Mouse (Mus musculus): ENCODE data around the gene Chp1.
"Not testable (repeated sequence)": the region's sequence is repeated elsewhere in the genome, so short reads cannot be mapped to it uniquely, and the experiment has no call there.

The Chp1 gene

DNA sequence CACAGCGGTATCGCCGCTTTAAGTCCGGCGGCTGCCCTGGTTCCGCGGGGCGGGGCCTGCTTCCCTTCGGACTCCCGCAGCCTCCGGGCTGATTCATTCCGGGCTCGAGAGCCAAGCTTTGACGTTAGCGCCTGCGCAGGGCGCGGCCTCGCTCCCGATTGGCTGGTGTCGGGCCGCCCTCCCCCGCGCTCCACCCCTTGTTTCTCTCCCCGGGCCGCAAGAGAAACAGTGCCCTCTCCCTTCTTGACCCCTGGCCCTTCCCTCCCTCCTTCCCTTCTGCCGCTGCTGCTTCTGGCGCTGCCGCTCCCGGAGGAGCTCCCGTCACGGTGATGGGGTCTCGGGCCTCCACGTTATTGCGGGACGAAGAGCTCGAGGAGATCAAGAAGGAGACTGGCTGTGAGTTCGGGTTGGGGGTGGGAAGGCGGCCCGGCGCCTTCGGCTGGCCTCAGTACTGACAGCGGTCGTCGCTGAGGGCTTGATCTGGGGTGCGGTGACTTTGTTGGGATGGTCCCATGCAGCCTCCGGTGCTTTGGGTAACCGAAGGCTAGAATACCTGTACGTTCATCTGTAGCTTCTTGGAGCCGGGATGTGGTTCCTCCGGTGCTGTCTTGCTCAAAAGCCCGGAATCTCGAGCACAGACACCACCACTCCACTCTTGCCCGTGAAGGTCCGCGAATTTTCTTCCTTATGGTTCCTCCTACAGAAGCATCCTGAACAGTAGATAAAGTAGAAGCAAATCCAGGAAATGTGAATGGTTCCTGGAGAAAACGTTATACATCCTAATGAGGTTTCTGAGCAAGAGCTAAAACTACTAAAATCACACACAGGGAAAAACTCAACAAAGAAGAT lies at the start of gene Chp1, which contains the start of gene Exd1:
Gene Chp1, plus strand, starts transcription at position 176 of the 849 bp plus-strand sequence.
Gene Exd1, minus strand, starts transcription at position 106 of the 849 bp plus-strand sequence.
- peak; percentile 96 for DNase-seq (ENCODE audit: low read depth)

DNA sequence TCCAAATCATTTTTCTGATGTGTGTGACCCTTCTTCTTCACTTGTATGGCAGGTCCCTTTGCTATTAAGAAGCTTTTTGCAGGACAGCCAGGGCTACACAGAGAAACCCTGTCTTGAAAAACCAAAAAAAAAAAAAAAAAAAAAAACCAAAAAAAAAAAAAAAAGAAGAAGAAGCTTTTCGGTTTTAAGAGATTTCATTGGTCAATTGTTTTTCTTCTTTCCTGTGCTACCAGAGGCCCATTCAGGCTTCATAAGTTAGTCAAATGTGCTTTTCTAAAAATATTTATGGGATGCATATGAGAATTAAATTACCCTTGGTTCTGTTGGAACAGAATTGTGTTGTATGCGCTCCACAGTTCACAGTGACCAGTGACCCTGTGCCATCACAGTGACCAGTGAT lies 48.6 kb upstream of the Chp1 start:
- no peak for DNase-seq (ENCODE audit: low read depth)

DNA sequence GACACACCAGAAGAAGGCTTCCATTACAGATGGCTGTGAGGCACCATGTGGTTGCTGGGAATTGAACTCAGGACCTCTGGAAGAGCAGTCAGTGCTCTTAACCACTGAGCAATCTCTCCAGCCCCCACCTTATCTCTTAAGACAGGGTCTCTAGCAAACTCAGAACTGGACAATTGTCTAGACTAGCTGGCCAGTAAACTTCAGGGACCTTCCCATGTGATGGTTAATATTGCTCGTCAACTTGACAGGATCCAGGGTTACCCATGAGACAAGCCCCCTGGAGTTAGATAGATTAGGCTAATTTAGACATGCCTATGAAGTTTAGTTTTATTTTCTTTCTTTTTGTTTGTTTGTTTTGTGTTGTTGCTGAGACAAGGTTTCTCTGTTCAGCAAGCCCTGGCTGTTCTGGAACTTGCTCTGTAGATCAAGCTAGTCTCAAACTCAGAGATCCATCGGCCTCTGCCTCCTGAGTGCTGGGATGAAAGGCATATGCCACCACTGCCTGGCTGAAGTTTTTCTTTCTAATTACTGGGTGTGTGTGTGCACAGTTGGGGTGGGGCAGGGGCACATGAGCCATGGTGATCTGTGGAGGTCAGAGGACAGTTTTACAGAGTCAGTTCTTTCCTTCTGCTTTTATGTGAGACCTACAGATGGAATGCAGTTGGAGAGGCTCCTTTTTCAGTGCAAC lies 46.4 kb upstream of the Chp1 start:
- no peak for DNase-seq (ENCODE audit: low read depth)

DNA sequence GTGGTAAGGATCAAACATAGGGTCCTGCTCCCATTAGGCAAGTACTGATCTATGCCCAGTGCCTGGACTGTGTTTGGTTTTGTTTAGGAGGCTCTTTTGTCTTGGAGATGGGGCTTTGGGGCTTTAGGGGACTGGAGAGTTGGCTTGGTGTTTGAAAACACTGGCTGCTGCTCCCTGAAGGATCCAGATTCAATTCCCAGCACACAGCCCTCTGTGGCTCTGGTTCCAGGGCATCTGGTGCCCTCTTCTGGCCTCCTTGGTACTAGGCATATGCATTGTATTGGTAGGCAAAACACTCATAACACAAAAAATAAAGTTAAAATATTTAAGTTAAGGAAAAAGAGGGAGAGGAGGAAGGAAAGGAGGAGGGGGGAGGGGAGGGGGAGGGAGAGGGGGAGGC lies 40.4 kb upstream of the Chp1 start:
- DNase-seq (ENCODE audit: low read depth), result no peak

DNA sequence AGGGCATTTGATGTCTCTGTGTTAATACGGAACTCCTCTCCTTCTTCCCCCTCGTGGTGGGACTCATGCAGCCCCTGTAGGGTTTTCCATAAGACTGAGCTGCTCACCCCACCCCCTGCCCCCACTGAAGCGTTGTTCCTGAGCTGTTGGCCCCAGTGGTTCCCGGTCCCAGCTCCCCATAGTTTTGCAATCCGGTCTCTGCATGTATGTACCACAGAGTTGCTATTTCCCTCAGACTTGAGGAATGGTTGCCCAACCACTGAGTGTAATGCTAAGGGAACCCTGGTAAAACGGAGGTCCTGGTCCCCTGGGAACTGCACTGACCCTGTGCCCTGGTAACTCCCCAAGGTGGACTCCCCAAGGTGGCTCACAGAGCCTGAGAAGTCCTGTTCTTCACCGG lies 39.0 kb upstream of the Chp1 start:
- not testable (repeated sequence) for DNase-seq (ENCODE audit: low read depth)

DNA sequence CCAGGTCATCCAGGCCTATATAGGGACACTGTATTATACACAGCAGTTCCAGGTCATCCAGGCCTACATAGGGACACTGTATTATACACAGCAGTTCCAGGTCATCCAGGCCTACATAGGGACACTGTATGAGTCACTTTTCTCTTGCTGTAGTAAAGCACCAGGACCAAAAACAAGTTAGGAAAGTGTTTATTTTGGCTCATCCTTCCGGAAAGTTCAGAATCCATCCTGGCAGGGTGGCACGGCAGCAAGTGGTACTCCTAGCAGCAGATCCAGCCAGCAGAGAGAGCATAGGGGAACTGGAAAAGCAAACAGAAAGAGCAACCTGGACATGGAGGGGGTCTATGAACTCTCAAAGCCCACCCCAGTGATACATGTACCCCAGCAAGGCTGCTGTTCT lies 36.6 kb upstream of the Chp1 start:
- DNase-seq (ENCODE audit: low read depth), result no peak

DNA sequence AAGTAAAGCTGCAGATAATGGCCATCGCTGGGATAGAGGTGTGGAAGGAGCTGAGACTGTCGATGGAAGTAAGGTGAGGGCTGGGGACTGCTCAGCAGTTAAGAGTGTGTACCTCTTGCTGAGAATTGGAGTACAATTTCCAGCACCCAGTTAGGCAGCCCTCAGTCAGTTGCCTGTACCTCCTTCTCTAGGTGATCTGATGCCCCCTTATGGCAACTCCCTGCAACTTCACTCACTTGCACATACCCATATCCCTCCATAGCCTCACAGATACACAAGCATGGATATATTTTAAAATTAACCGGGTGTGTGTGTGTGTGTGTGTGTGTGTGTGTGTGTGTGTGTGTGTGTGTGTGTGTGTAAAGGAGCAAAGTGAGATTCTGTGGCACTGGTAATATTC lies 35.2 kb upstream of the Chp1 start:
- peak; percentile 19 for DNase-seq (ENCODE audit: low read depth)

DNA sequence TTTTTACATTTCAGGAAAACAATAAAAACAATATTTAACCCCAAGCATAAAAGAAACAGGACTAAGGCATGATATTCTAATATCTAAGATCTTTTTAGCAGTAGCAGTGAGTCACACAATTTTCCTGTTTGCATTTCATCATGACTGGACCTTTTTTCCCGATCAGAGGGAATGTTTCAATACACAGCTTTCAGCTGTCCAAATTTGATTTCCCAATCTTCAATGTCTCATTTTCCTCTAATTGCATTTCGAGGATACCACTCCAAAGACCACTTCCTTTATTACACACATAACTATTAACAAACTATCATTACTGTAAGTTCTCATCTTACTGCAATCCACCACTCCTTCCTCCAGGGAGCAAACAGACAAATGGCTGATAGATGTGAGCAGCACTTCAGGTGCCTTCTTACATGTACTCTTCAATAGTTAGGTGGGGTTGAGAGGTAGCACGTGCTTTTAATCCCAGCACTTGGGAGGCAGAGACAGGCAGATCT lies 33.4 kb upstream of the Chp1 start:
- DNase-seq (ENCODE audit: low read depth), result no peak

DNA sequence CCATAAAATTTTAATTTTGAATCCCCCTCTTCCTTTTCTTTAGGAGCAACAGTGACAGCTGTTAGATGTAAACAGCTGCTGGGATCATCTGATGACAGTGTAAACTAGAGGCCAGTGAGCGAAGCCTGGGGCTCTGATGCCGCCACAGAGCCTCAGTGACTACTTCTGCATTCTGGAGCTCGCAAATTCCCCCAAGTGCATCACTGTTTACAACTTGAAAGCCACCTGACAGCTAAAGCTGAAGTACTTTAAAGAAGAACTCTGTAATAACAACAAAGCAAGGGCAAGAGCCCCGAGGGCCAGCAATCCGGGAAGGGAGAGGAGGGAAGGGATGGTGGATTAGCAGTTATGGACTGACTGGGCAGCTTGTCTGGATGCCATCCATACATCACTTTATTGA lies 30.7 kb upstream of the Chp1 start:
- no peak for DNase-seq (ENCODE audit: low read depth)

DNA sequence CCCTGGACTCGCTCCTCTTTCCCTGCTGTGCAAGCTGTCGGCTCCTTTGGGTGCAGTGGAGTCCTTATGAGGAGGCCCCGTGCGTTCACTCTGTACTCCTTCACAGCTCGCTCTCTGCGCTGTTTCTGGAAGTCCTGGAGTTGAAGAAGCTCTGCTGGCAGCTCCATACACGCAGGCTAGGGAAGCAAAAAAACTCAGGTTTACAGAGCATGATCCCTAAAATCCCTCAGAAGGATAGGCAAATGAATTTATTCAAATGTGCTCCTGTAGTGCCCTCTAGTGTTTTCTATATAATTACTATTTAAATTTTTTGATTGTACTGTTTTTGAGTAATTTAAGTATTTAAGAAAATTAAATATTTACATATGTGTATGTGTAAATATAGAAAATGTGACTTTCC lies 26.9 kb upstream of the Chp1 start:
- no peak for DNase-seq (ENCODE audit: low read depth)

DNA sequence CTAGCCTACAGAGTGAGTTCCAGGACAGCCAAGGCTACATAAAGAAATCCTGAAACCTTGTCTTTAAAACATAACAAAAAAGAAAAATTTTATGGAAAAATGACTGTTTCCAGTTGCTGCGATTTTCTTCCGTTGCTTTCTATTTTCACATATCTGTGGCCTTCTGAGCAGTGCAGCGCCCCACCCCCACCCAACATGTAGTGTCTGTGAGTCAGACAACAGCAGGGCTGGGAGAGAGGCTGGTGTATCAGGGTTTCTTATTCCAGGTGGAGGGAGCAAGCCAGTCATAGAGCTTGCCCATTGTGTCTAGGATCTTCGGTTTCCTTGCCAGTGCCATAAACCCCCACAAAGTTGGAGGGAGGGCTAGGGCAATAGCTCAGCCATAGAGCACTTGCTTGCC lies 23.7 kb upstream of the Chp1 start:
- no peak for DNase-seq (ENCODE audit: low read depth)

DNA sequence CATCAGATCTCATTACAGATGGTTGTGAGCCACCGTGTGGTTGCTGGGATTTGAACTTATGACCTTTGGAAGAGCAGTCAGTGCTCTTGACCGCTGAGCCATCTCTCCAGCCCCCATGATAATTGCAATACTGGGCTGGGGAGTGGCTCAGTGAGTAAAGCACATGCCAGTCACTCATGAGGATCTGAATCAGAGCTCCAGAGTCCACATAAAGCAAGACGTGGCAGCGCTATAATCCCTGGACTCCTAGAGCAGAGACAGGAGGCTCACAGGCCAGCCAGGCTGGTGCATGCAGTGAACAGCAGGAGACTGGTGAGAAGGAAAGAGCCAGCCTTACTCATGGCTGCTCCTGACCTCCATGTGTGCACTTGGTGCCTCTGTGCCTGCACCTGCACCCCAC lies 22.1 kb upstream of the Chp1 start:
- no peak for DNase-seq (ENCODE audit: low read depth)

DNA sequence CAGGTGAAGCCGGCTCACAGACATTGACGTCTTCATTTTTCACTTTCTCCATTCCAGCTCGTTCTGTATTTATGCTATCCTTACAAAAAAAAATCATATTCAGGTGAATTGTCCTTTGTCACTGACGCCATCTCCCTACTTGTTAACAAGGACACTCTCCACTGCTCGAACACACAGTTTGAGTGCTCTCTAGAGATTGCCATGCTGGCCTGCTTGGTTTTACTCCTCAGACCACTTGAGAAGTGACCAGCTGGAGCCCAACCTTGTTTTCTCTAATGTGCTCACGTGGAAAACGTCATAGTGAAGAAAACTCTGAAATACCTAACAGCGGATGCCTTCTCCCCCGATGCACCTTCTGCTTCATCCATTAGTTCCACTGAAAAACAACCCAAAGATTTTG lies 8.7 kb upstream of the Chp1 start:
- DNase-seq (ENCODE audit: low read depth), result no peak

DNA sequence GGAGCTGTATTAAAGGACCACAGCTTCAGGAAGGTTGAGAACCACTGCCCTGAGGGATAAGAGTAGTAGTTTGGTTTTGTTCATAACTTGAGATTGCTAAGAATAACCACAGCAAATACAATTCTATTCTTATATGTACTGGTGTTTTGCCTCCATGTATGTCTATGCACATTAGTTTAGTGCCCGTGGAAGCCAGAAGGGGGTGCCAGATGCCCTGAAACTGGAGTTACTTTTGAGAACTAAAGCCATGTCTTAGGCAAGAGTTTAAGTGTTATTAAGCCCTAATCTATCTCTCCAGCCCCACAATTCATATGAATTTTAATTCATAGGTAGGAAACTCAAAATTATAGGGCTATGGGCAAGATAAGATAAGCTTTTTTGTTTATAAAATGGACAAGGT lies 5.4 kb upstream of the Chp1 start:
- peak; percentile 73 for DNase-seq (ENCODE audit: low read depth)

DNA sequence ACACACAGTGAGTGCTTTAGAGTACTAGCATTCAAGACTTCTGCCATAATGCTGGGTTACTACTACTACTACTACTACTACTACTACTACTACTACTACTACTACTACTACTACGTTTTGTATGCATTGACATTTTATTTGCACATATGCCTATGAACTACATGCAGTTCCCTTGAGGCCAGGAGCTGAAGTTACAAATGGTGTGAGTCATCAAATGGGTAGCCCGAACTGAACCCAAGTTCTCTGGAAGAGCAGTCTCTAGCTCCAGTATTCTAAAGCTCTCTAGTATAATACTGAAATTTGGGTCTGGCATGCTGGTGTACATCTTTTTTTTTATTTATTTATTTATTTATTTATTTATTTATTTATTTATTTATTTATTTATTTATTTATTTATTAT lies 3.8 kb upstream of the Chp1 start:
- no peak for DNase-seq (ENCODE audit: low read depth)

DNA sequence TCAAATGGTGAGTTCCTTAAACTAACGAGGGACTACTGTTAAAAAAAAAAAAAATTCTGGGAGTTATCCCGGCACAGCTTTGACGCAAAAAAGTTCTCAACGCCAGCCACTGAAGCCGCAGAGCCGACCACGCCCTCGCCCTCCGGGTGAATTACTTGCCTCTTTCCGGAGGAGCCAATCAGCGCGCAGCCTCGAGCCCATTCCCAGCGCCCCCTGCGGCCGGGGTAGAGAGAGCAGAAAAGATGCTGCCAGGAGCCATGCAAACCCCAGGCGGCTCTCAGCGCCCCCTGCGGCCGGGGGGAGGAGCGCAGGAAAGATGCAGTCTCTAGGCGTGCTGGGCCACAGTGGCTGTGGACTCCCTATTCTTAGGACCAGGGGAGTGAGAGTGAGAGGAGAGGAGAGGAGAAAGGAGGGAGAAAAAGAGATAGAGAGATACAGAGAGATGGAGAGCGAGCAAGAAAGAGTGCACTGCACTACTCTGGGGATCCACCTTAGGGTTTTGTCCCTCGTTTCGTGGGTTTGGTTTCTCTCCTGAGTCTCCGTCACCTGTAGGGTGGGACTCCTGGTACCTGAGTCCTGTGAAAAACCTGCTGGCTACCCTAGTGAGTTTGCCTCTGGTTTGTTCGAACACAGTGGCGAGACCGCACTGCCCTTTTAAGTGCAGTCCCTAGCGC lies 512 bp upstream of the Chp1 start:
- peak; percentile 97 for DNase-seq (ENCODE audit: low read depth)

DNA sequence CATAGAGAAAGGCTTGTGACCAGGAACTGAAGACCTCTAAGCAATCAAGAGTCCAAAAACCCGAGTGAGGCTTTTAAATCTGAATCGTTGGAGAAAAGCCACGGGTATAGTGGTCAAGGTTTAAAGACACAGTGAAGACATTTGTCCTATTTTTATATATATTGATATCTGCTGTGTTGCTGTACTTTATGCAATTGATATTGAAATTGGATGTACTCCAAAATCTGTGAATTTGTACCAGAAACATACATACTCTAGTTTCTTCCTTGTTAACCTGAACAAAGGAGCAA lies 819 bp downstream of the Chp1 start:
- DNase-seq (ENCODE audit: low read depth), result peak; percentile 11

DNA sequence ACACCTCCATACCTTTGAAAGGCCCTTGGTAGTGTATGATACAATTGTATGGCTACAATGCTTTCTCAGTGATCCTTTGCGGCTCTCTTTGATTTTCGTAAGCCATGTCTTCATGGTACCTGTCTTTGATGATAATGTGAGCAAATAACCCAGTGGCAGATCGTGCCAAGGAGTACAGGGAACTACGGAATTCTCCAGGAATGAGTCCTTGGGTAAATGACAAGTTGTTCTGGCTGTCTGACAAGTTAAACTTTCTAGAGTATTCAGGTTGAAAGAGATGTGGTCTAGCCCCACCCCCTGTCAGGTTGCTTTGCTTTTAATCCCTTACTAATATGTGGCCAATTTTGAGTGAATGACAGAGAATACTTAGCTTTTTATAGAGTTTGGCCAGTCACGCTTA lies 1.2 kb downstream of the Chp1 start:
- DNase-seq (ENCODE audit: low read depth), result no peak

DNA sequence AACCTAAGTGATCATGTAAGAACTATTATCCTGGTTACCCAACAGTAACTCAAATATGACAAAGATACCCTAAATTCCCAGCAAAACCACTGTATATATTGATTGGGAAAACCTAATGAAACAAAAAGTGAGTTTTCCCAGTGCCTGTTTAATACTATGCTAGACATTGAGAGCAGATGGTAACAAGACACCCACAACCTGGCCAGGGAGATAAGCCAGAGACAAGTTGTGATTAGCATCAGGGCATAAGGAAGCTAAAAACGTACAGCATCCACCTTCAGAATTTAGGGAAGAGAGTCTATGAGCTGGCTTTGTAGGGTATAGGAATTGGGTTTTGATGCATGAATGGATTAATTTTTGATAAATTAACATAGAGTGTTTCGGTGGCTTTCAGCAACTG lies 2.2 kb downstream of the Chp1 start:
- DNase-seq (ENCODE audit: low read depth), result no peak

DNA sequence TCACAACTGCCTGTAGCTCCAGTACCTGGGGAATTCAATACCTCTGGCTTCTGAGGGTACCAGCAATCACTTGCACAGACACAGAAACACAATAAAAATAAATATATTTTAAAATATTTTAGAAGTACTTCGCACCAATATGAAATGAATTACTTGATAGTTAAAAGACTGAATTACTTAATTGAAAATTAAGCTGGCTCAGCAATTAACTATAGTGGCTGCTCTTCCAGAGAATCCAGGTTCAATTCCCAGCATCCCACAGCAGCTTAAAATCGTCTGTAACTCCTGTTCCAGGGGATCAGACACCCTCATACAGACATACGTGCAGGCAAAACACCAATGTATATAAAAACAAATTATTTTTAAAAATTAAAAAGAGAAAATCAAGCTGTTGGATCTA lies 10.5 kb downstream of the Chp1 start:
- DNase-seq (ENCODE audit: low read depth), result no peak

DNA sequence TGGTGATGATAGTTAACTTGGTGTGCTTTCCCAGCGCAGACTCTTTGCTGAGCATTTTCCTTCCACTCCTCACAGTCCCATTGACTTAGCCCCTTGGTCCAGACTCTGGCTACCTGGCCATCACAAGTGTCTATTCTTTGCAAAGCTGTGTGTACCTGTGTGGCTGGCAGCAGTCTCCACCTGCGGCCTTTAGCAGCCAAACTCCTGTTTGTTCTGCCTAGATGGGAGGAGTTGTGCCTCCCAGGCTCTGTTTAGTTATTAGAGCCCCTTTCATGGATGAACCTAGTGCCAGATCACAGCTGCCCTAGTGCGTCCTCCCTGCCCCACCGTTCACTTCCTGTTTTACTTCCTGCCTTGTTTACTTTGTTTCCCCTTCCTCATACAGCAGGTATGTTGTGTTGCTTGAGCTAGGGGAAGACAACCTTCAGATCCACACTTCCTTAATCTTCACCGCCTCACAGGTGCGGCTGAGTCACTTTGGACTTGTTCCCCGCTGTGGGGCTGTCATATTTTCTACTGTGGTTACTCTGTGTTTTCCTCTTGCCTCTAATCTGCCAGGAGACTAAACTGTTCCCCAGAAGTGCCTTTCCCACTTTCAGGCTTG lies 11.3 kb downstream of the Chp1 start:
- DNase-seq (ENCODE audit: low read depth), result peak; percentile 54

DNA sequence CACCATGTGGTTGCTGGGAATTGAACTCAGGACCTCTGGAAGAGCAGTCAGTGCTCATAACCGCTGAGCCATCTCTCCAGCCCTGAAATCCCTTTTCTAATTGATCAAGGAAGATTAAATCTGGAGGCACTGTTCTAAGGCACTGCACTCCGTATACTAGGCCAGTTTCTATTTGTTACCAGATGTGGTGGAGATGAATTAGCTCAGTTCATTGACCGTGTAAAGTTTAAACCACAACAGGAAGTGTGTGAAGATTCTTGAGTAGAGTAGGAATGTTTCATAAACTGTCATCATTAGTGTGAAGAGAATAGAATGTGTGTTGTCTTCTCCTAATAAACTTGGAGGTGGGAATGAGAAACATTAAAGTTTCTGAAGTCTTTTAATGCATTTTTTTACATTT lies 14.3 kb downstream of the Chp1 start:
- peak; percentile 15 for DNase-seq (ENCODE audit: low read depth)

DNA sequence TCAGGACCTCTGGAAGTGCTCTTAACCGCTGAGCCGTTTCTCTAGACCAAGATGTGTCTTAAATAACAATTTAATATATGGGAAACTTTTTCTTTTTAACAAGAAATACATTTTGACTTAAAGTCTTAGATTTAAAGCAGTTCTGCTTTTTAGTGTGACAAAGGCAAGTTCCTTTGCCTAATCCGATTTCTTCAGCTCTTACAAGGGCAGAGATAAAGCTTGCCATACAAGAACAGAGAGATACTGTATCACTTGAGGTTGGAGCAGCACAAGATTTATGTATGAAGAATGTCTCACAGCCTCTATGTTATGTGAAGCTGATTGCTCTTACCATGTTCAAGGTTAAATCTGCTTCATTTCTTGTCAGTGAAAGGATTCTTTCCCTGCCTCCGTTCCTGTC lies 17.8 kb downstream of the Chp1 start:
- DNase-seq (ENCODE audit: low read depth), result no peak

Data from naive thymus-derived CD4-positive, alpha-beta T cell, adult 2 months (primary cell).